Mouse (Mus musculus) neural tube, embryonic 15.5 days (tissue): ENCODE data around the gene Il10rb. TPM values are rescaled to one million over a fixed set of nuclear protein-coding genes. Genes with fewer than 3 reads are reported as not detected.

Experiments
- ATAC-seq: fragments of 200-750 bp; cut with Nextera tagmentation; 2 replicates; pipeline ENCODE4 v1.8.0; 2017; ENCODE audit warnings: mild to moderate bottlenecking, moderate TSS enrichment, moderate library complexity; ENCODE audit not compliant: low FRiP score
- H3K27ac ChIP-seq: fragments of 300-500 bp; sonication (generic); replicated peaks from 2 replicates; pipeline ENCODE4 v1.5.1; 2015; ENCODE audit warnings: mild to moderate bottlenecking, inconsistent platforms
- H3K27me3 ChIP-seq: fragments of 300-500 bp; sonication (generic); replicated peaks from 2 replicates; pipeline ENCODE4 v1.6.1; 2015; ENCODE audit warnings: inconsistent platforms
- H3K36me3 ChIP-seq: fragments of 300-500 bp; sonication (generic); 2 replicates; pipeline ENCODE4 v1.6.1; 2015; ENCODE audit warnings: inconsistent platforms
- H3K4me1 ChIP-seq: fragments of 300-500 bp; sonication (generic); 2 replicates; pipeline ENCODE4 v1.6.1; 2015; ENCODE audit warnings: inconsistent platforms
- H3K4me2 ChIP-seq: fragments of 300-500 bp; sonication (generic); 2 replicates; pipeline ENCODE4 v1.6.1; 2015; ENCODE audit warnings: inconsistent platforms, mild to moderate bottlenecking, moderate library complexity
- H3K4me3 ChIP-seq: fragments of 300-500 bp; sonication (generic); replicated peaks from 2 replicates; pipeline ENCODE4 v1.5.1; 2015; ENCODE audit warnings: mild to moderate bottlenecking, inconsistent platforms
- H3K9ac ChIP-seq: fragments of 300-500 bp; sonication (generic); replicated peaks from 2 replicates; pipeline ENCODE4 v1.6.1; 2015; ENCODE audit warnings: mild to moderate bottlenecking, inconsistent platforms
- H3K9me3 ChIP-seq: fragments of 300-500 bp; sonication (generic); replicated peaks from 2 replicates; pipeline ENCODE4 v1.6.1; 2016; ENCODE audit warnings: inconsistent platforms
- whole genome bisulfite sequencing: fragments of 180-500 bp; shearing (Covaris S2); methylation state at CpG from one replicate; pipeline ENCODE4 v1.1.7; 2015; ENCODE audit warnings: mixed read lengths; 5-methylcytosine and 5-hydroxymethylcytosine counted together
- polyA plus RNA-seq: library from polyadenylated mRNA; unstranded; fragments of >200 nt; fragmentation: Nextera tagmentation; extraction: Ambion mirVana; gene quantifications from 2 replicates; pipeline ENCODE4 v1.2.1, GENCODE M21; 2015

The Il10rb gene
- polyA plus RNA-seq, 1 experiment from 2014 or later, result 14.4 TPM

- no peak for ATAC-seq
- WGBS, result 81% methylated on average over 9 of the region's 9 CpGs
- H3K9ac ChIP-seq, result no peak overlapping the region
- H3K27ac ChIP-seq, result no peak overlapping the region
- peaks cover 9% of the 10 kb centered on the region for H3K36me3 ChIP-seq
- H3K9me3 ChIP-seq, result no peaks in the 10 kb centered on the region
- no peak overlapping the region for H3K4me2 ChIP-seq
- peaks cover 18% of the 10 kb centered on the region for H3K4me1 ChIP-seq
- H3K27me3 ChIP-seq, result no peaks in the 10 kb centered on the region
- no peak overlapping the region for H3K4me3 ChIP-seq
Measured at GRCm38 (mm10) chr16:91403784-91404183, 2.2 kb upstream of the Il10rb start.

GRCm38 (mm10) chr16:91404187-91404586 is 1.8 kb upstream of the Il10rb start:
- H3K4me2 ChIP-seq, result no peak overlapping the region
- whole genome bisulfite sequencing, result 93% methylated on average over 8 of the region's 8 CpGs
- H3K4me1 ChIP-seq, result peaks cover 18% of the 10 kb centered on the region
- no peak overlapping the region for H3K27ac ChIP-seq
- peaks cover 9% of the 10 kb centered on the region for H3K36me3 ChIP-seq
- no peak overlapping the region for H3K4me3 ChIP-seq
- no peak overlapping the region for H3K9ac ChIP-seq
- H3K27me3 ChIP-seq, result no peaks in the 10 kb centered on the region
- H3K9me3 ChIP-seq, result no peaks in the 10 kb centered on the region
- ATAC-seq, result no peak

- Histone ChIP-seq H3K27me3 (no peaks in the 10 kb centered on the region), H3K4me2 (no peak overlapping the region), H3K27ac (no peak overlapping the region), H3K36me3 (peaks cover 9% of the 10 kb centered on the region), H3K4me1 (peaks cover 18% of the 10 kb centered on the region), H3K9ac (no peak overlapping the region), H3K9me3 (no peaks in the 10 kb centered on the region), H3K4me3 (no peak overlapping the region)
- 74% methylated on average over 10 of the region's 10 CpGs for WGBS
- ATAC-seq, result no peak
Measured at GRCm38 (mm10) chr16:91404828-91405577, 961 bp upstream of the Il10rb start.

GRCm38 (mm10) chr16:91406585-91407220 is 739 bp downstream of the Il10rb start:
- no peaks in the 10 kb centered on the region for H3K9me3 ChIP-seq
- WGBS, result 4% methylated on average over 13 of the region's 13 CpGs
- peak overlapping the region; percentile 99 for H3K4me2 ChIP-seq
- H3K4me3 ChIP-seq, result peak overlapping the region; percentile 69
- peaks cover 9% of the 10 kb centered on the region for H3K36me3 ChIP-seq
- peak overlapping the region; percentile 72 for H3K9ac ChIP-seq
- 0 out of 2 replicates have a peak, but pooled peaks have one; percentile 14 for ATAC-seq
- peaks cover 18% of the 10 kb centered on the region for H3K4me1 ChIP-seq
- H3K27ac ChIP-seq, result peak overlapping the region; percentile 74
- H3K27me3 ChIP-seq, result no peaks in the 10 kb centered on the region

- Histone ChIP-seq H3K4me2 (no peak overlapping the region), H3K4me3 (no peak overlapping the region), H3K4me1 (no peaks in the 10 kb centered on the region), H3K27me3 (no peaks in the 10 kb centered on the region), H3K36me3 (no peaks in the 10 kb centered on the region), H3K9me3 (no peaks in the 10 kb centered on the region), H3K9ac (no peak overlapping the region), H3K27ac (no peak overlapping the region)
- 54% methylated on average over 12 of the region's 12 CpGs for WGBS
- no peak for ATAC-seq
Measured at GRCm38 (mm10) chr16:91413102-91413844, 7.3 kb downstream of the Il10rb start.

GRCm38 (mm10) chr16:91415391-91416189 is 9.6 kb downstream of the Il10rb start:
- ATAC-seq, result no peak
- H3K27ac ChIP-seq, result no peak overlapping the region
- H3K9ac ChIP-seq, result no peak overlapping the region
- H3K9me3 ChIP-seq, result no peaks in the 10 kb centered on the region
- no peaks in the 10 kb centered on the region for H3K36me3 ChIP-seq
- no peak overlapping the region for H3K4me3 ChIP-seq
- 95% methylated on average over 9 of the region's 9 CpGs for WGBS
- no peaks in the 10 kb centered on the region for H3K4me1 ChIP-seq
- no peak overlapping the region for H3K4me2 ChIP-seq
- H3K27me3 ChIP-seq, result no peaks in the 10 kb centered on the region

- Histone ChIP-seq H3K4me2 (no peak overlapping the region), H3K9ac (no peak overlapping the region), H3K36me3 (no peaks in the 10 kb centered on the region), H3K4me1 (no peaks in the 10 kb centered on the region), H3K27me3 (no peaks in the 10 kb centered on the region), H3K4me3 (no peak overlapping the region), H3K9me3 (no peaks in the 10 kb centered on the region), H3K27ac (no peak overlapping the region)
- WGBS, result 97% methylated on average over 6 of the region's 6 CpGs
- ATAC-seq, result no peak
Measured at GRCm38 (mm10) chr16:91416357-91416756, 10.4 kb downstream of the Il10rb start.

GRCm38 (mm10) chr16:91416938-91417337 is 11.0 kb downstream of the Il10rb start:
- Histone ChIP-seq H3K27ac (no peak overlapping the region), H3K9ac (no peak overlapping the region), H3K36me3 (no peaks in the 10 kb centered on the region), H3K9me3 (no peaks in the 10 kb centered on the region), H3K4me1 (no peaks in the 10 kb centered on the region), H3K4me2 (no peak overlapping the region), H3K4me3 (no peak overlapping the region), H3K27me3 (no peaks in the 10 kb centered on the region)
- no peak for ATAC-seq
- 89% methylated on average over 7 of the region's 7 CpGs for WGBS

- no peak overlapping the region for H3K4me3 ChIP-seq
- H3K9me3 ChIP-seq, result no peaks in the 10 kb centered on the region
- no peaks in the 10 kb centered on the region for H3K4me1 ChIP-seq
- no peak overlapping the region for H3K27ac ChIP-seq
- H3K36me3 ChIP-seq, result no peaks in the 10 kb centered on the region
- H3K9ac ChIP-seq, result no peak overlapping the region
- no peaks in the 10 kb centered on the region for H3K27me3 ChIP-seq
- no peak overlapping the region for H3K4me2 ChIP-seq
- WGBS, result 75% methylated on average over 5 of the region's 5 CpGs
- ATAC-seq, result no peak
Measured at GRCm38 (mm10) chr16:91418531-91418930, 12.6 kb downstream of the Il10rb start.

- no peak overlapping the region for H3K9ac ChIP-seq
- ATAC-seq, result no peak
- H3K27ac ChIP-seq, result no peak overlapping the region
- peaks cover 8% of the 10 kb centered on the region; the same call in 1 of the 2 replicates for H3K36me3 ChIP-seq
- H3K4me1 ChIP-seq, result no peaks in the 10 kb centered on the region
- no peaks in the 10 kb centered on the region for H3K27me3 ChIP-seq
- H3K4me3 ChIP-seq, result no peak overlapping the region
- 91% methylated on average over 6 of the region's 6 CpGs for WGBS
- no peaks in the 10 kb centered on the region for H3K9me3 ChIP-seq
- no peak overlapping the region for H3K4me2 ChIP-seq
Measured at GRCm38 (mm10) chr16:91425816-91426215, 19.9 kb downstream of the Il10rb start.

GRCm38 (mm10) chr16:91426586-91426985 is 20.6 kb downstream of the Il10rb start:
- H3K4me1 ChIP-seq, result no peaks in the 10 kb centered on the region
- 83% methylated on average over 4 of the region's 4 CpGs for WGBS
- ATAC-seq, result no peak
- no peak overlapping the region for H3K27ac ChIP-seq
- H3K27me3 ChIP-seq, result no peaks in the 10 kb centered on the region
- H3K9me3 ChIP-seq, result no peaks in the 10 kb centered on the region
- no peak overlapping the region for H3K4me2 ChIP-seq
- peaks cover 8% of the 10 kb centered on the region; the same call in 1 of the 2 replicates for H3K36me3 ChIP-seq
- H3K9ac ChIP-seq, result no peak overlapping the region
- no peak overlapping the region for H3K4me3 ChIP-seq
